Mouse (Mus musculus): ENCODE measurements around the gene Hdgfl3. TPM values are rescaled to one million over a fixed set of nuclear protein-coding genes. Genes with fewer than 3 reads are reported as not detected.

Hdgfl3 gene
- total and polyA plus RNA-seq, 3 experiments = 0.04 TPM; not detected in 2

GRCm38 (mm10) chr7:81968451-81968850 is 34.2 kb upstream of the Hdgfl3 start:
- DNase-seq (ENCODE audit: extremely low read depth) = no peak
- H3K79me2 ChIP-seq (replicated peaks; ENCODE audit: control insufficient read depth, extremely low read depth, insufficient read depth, poor library complexity, severe bottlenecking) = no peaks in the 10 kb centered on the region
- dilution Hi-C loops (cut with MboI; ENCODE audit: extremely low pct_ligation_motif_present, extremely low pct_unique_long_range_greater_than_20kb, low sequenced_read_pairs) (no loop called here), in situ Hi-C loops (cut with MboI; ENCODE audit: low pct_ligation_motif_present, low pct_unique_long_range_greater_than_20kb, low sequenced_read_pairs) (loop anchor here (10.0 to 25.0 kb wide), 2 partner anchors 144 to 296 kb away; no protein-coding TSS in a partner anchor)
- TF ChIP-seq UBTF (IDR thresholded peaks at IDR 0.05; ENCODE audit: low read depth, low read length) = no peak
- no peak for TF ChIP-seq SIN3A (IDR thresholded peaks at IDR 0.05; ENCODE audit: low read length)
- TF ChIP-seq MAFK (IDR thresholded peaks at IDR 0.05; ENCODE audit: insufficient replicate concordance, low read length) = no peak
- TF ChIP-seq CHD2 (IDR thresholded peaks at IDR 0.05; ENCODE audit: low read length) = no peak
- TF ChIP-seq MAX (IDR thresholded peaks at IDR 0.05; ENCODE audit: low read length) = no peak
- TF ChIP-seq KAT2A (IDR thresholded peaks at IDR 0.05; ENCODE audit: insufficient replicate concordance, low read length) = no peak
- TF ChIP-seq MXI1 (IDR thresholded peaks at IDR 0.05; ENCODE audit: low read depth, low read length) = no peak
- no peak for TF ChIP-seq IRF4 (IDR thresholded peaks at IDR 0.05; ENCODE audit: low read depth, low read length)
- TF ChIP-seq BHLHE40 (IDR thresholded peaks at IDR 0.05; ENCODE audit: low read depth, low read length) = no peak
- no peak for TF ChIP-seq NELFE (IDR thresholded peaks at IDR 0.05; ENCODE audit: low read depth, low read length)
- TF ChIP-seq JUN (IDR thresholded peaks at IDR 0.05; ENCODE audit: insufficient read depth, low read depth, low read length) = no peak
- no peak for TF ChIP-seq TBP (conservative IDR thresholded peaks at IDR 0.05; ENCODE audit: low read depth, low read length)
- TF ChIP-seq MAZ (IDR thresholded peaks at IDR 0.05; ENCODE audit: low read depth, low read length) = no peak
- no peak for TF ChIP-seq E2F4 (IDR thresholded peaks at IDR 0.05; ENCODE audit: insufficient replicate concordance, low read depth, low read length)
- no peak for TF ChIP-seq SMC3 (IDR thresholded peaks at IDR 0.05; ENCODE audit: low read depth, low read length)
- H3K27ac ChIP-seq (ENCODE audit: insufficient read depth, low read depth) = no peak overlapping the region
- H3K4me1 ChIP-seq (ENCODE audit: control insufficient read depth in 1 of 2, insufficient read depth in 2 of 2) = no peaks in the 10 kb centered on the region
- H3K27me3 ChIP-seq (replicated peaks) = peaks cover 4% of the 10 kb centered on the region
- H3K36me3 ChIP-seq (replicated peaks in 1 of 2; ENCODE audit: control insufficient read depth in 1 of 2, insufficient read depth in 1 of 2, low read length in 1 of 2) = no peaks in the 10 kb centered on the region
- H3K4me2 ChIP-seq (ENCODE audit: insufficient read depth, low read depth, poor library complexity, severe bottlenecking) = no peak overlapping the region
- no peak overlapping the region for H3K9ac ChIP-seq (ENCODE audit: insufficient read depth, low read depth)
- no peak overlapping the region for H3K4me3 ChIP-seq (replicated peaks in 1 of 3; ENCODE audit: low read depth in 2 of 3, low read length in 2 of 3, poor library complexity in 1 of 3)
- no peaks in the 10 kb centered on the region for H3K9me3 ChIP-seq (replicated peaks; ENCODE audit: low read length)

- DNase-seq (ENCODE audit: extremely low read depth) = no peak
- Histone ChIP-seq H3K27me3 (replicated peaks) (peaks cover 2% of the 10 kb centered on the region), H3K4me2 (ENCODE audit: insufficient read depth, low read depth, poor library complexity, severe bottlenecking) (no peak overlapping the region), H3K36me3 (replicated peaks in 1 of 2; ENCODE audit: control insufficient read depth in 1 of 2, insufficient read depth in 1 of 2, low read length in 1 of 2) (no peaks in the 10 kb centered on the region), H3K79me2 (replicated peaks; ENCODE audit: control insufficient read depth, extremely low read depth, insufficient read depth, poor library complexity, severe bottlenecking) (no peaks in the 10 kb centered on the region), H3K9me3 (replicated peaks; ENCODE audit: low read length) (no peaks in the 10 kb centered on the region), H3K4me3 (replicated peaks in 1 of 3; ENCODE audit: low read depth in 2 of 3, low read length in 2 of 3, poor library complexity in 1 of 3) (no peak overlapping the region), H3K27ac (ENCODE audit: insufficient read depth, low read depth) (no peak overlapping the region), H3K9ac (ENCODE audit: insufficient read depth, low read depth) (no peak overlapping the region), H3K4me1 (ENCODE audit: control insufficient read depth in 1 of 2, insufficient read depth in 2 of 2) (no peaks in the 10 kb centered on the region)
- TF ChIP-seq CTCF (conservative IDR thresholded peaks at IDR 0.05 in 1 of 2, IDR thresholded peaks at IDR 0.05 in 1 of 2; ENCODE audit: low read depth in 2 of 2, low read length in 2 of 2) (peak in 1 of 2 experiments; percentile 26; a peak in 2 of 4 replicates), USF1 (IDR thresholded peaks at IDR 0.05; ENCODE audit: low read depth, low read length) (no peak), CHD2 (IDR thresholded peaks at IDR 0.05; ENCODE audit: low read length) (no peak), SMC3 (IDR thresholded peaks at IDR 0.05; ENCODE audit: low read depth, low read length) (0 out of 2 replicates have a peak, but pooled peaks have one; percentile 5)
- in situ Hi-C loops (cut with MboI; ENCODE audit: low pct_ligation_motif_present, low pct_unique_long_range_greater_than_20kb, low sequenced_read_pairs) (loop anchor here (10.0 to 25.0 kb wide), 2 partner anchors 146 to 299 kb away; no protein-coding TSS in a partner anchor), dilution Hi-C loops (cut with MboI; ENCODE audit: extremely low pct_ligation_motif_present, extremely low pct_unique_long_range_greater_than_20kb, low sequenced_read_pairs) (no loop called here)
Measured at GRCm38 (mm10) chr7:81966195-81966594, 31.9 kb upstream of the Hdgfl3 start.
